Mouse (Mus musculus) macrophage (primary cell): Measurements from ENCODE around the gene Tmem184b. TPM values are rescaled to one million over a fixed set of nuclear protein-coding genes. Genes with fewer than 3 reads are reported as not detected.

Experiments used
- H3K27ac ChIP-seq: fragments of 350-480 bp; formaldehyde crosslinking; 2 replicates; pipeline ENCODE4 v1.9.0; 2021
- H3K36me3 ChIP-seq: fragments of 350-480 bp; formaldehyde crosslinking; 2 replicates; pipeline ENCODE4 v1.9.0; 2021; ENCODE audit errors: inconsistent target
- H3K4me3 ChIP-seq: fragments of 350-480 bp; formaldehyde crosslinking; 2 replicates; pipeline ENCODE4 v1.9.0; 2021; ENCODE audit errors: inconsistent target
- H3K79me2 ChIP-seq: fragments of 350-480 bp; formaldehyde crosslinking; 2 replicates; pipeline ENCODE4 v1.9.0; 2021; ENCODE audit errors: inconsistent target
- WGBS: methylation state at CpG from one replicate; pipeline ENCODE4 v1.1.7; 2026; ENCODE audit warnings: inconsistent platforms; ENCODE audit not compliant: missing documents; 5-methylcytosine and 5-hydroxymethylcytosine counted together
- polyA plus RNA-seq: library from polyadenylated mRNA; stranded (reverse); fragments of 250-400 nt; gene quantifications from 3 replicates; pipeline ENCODE4 v1.2.4, GENCODE M21; 2018; ENCODE audit warnings: inconsistent platforms

Gene Tmem184b
- polyA plus RNA-seq, 1 experiment from 2014 or later: 40.4 TPM

DNA sequence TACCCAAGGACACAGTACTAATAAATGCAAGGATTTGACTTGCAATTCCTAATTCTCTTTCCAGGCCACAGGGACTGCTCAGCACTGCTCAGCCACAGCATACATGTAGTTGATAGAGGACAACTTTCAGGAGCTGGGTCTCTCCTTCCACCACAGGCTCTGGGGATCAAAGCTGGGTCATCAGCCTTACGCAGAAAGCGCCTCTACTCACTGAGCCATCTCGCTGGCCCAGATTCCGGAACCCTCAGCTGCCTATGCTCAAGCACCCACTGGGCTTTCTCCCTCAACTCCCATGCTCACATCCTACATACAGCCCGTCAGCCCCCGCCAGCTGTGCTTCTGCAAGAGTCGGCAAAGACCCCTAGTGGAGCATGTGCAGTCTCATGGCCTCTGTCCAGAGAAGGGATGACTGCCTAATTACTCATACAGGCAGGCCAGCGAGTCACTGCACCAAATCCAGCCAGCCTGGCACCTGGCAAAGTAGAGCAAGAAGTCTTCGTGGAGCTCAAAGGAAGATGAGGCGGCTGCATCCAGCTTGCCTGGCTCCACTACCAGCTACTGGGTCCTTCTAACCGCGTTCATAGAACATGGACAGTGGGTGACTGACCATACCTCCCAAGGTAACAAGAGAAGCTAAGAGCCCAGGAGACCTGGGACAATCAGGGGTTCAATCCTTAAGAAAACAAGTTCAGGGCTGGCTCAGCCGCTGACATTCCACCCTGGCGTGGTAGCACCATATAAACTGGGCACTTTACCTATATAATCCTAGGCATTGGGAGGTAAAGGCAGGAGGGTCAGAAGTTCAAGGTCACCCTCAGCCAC lies 3.9 kb downstream of the Tmem184b start:
- WGBS: 94% methylated on average over 14 of the region's 14 CpGs
- H3K27ac ChIP-seq: peak overlapping the region; percentile 46

DNA sequence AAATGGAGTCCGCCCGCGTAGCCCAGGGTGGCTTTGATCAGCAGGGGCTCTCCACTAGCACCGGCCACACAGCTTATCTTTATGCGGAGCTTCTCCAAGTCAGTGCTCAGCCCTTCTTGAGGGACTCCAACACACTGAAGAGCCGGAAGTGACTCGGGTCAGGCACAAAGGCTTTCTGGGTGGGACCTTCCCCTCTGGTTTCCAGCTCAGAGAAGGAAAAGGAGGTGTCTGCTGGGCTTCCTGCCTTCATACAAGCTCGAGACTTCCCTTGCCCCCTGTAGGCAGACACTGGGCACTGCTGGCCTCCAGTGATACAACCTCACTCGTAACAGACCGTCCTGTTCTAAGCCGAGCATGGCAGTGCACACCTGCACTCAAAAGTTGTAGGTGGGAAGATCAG lies 6.6 kb downstream of the Tmem184b start:
- Histone ChIP-seq H3K4me3 (no peak overlapping the region), H3K36me3 (peaks cover 17% of the 10 kb centered on the region; the same call in 1 of the 2 replicates), H3K79me2 (peaks cover 100% of the 10 kb centered on the region), H3K27ac (no peak overlapping the region)
- 78% methylated on average over 10 of the region's 11 CpGs for WGBS

More for the DNA sequence above, 3.9 kb downstream of the Tmem184b start:
- H3K36me3 ChIP-seq: peaks cover 17% of the 10 kb centered on the region; the same call in 1 of the 2 replicates
- H3K79me2 ChIP-seq: peaks cover 85% of the 10 kb centered on the region
- no peak overlapping the region for H3K4me3 ChIP-seq

DNA sequence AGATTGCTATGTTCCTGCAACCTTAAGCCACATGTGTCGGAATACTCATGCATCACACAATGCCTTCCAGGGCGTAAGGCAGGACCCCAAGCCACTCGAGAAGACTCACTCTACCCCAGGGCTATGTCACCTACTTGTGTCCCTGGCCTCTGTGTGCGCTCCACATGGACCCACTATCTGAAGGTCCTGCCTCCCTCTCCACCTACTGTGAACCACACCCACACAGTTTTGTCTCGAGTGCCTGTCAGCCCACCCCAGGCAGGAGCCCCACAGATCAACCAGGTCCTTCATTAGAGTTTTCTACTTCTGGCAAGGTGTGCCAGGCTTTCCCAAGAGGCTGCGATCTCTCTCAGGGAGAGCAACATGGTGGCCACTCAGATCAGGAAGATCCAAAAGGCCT lies 8.1 kb downstream of the Tmem184b start:
- Histone ChIP-seq H3K27ac (no peak overlapping the region), H3K36me3 (peaks cover 17% of the 10 kb centered on the region; the same call in 1 of the 2 replicates), H3K79me2 (peaks cover 100% of the 10 kb centered on the region), H3K4me3 (no peak overlapping the region)
- 93% methylated on average over 6 of the region's 6 CpGs for WGBS

DNA sequence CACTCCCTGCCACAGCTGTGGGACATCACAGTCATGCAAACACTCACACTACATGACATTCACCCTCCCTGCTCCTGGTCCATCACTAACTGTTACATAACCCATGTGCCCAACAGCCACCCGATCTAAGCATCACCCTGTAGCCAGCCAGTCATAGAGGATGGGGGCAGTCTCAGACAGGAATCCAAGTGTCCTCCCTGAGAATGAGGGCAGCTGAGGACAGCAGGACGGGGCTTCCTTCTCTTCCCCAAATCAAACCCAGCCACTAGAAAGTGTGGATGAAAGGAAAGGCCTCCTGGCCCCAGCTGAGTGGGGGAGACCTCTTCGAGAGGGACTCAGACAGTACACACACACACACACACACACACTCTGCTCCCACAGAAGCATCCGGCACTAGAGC lies 8.5 kb downstream of the Tmem184b start:
- H3K36me3 ChIP-seq: peaks cover 17% of the 10 kb centered on the region; the same call in 1 of the 2 replicates

DNA sequence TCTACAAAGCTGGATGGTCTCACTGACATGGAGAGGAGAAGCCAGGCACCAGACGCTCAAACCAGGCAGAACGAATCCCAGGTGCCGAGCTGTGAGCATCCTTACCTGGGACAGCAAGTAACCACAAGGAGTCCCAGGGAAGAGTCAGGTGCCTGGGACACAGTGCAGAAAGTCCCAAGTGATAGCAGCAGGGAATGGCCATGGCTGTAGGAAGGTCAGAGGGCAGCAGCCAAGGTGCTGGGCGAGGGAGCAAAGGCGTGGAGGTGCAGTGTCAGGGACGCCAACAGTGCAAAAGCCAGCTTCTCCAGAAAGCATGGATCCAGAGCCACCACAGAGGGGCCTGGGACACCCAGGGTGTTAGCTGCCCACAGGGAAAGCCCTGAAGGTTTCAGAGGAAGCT lies 10.3 kb downstream of the Tmem184b start:
- Histone ChIP-seq H3K27ac (no peak overlapping the region), H3K36me3 (peaks cover 17% of the 10 kb centered on the region; the same call in 1 of the 2 replicates), H3K4me3 (no peak overlapping the region), H3K79me2 (peaks cover 100% of the 10 kb centered on the region)
- 95% methylated on average over 6 of the region's 6 CpGs for WGBS

More for the DNA sequence above, 8.5 kb downstream of the Tmem184b start:
- no peak overlapping the region for H3K4me3 ChIP-seq
- H3K27ac ChIP-seq: no peak overlapping the region
- H3K79me2 ChIP-seq: peaks cover 100% of the 10 kb centered on the region
- 92% methylated on average over 4 of the region's 4 CpGs for WGBS

DNA sequence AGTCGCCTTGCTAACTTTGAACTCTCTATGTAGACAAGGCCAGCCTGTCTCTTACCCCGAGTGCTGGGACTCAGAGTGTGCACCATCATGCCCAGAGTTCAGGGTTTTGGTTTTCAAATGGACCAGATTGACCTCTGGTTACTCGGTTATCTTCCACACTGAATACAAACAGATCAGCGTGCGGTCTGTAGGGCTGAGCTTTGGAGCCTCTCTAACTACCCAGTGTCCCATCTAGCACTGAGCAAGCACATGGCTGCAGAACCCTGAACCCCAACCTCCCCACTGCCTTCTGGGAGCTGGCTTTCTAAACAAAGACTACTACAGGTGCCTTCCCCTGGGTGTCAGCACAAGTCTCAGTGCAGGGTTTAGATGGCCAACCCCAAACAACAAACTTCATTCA lies 10.8 kb downstream of the Tmem184b start:
- Histone ChIP-seq H3K79me2 (peaks cover 100% of the 10 kb centered on the region), H3K27ac (no peak overlapping the region), H3K4me3 (no peak overlapping the region), H3K36me3 (peaks cover 16% of the 10 kb centered on the region; the same call in 1 of the 2 replicates)
- 97% methylated on average over 5 of the region's 5 CpGs for WGBS

DNA sequence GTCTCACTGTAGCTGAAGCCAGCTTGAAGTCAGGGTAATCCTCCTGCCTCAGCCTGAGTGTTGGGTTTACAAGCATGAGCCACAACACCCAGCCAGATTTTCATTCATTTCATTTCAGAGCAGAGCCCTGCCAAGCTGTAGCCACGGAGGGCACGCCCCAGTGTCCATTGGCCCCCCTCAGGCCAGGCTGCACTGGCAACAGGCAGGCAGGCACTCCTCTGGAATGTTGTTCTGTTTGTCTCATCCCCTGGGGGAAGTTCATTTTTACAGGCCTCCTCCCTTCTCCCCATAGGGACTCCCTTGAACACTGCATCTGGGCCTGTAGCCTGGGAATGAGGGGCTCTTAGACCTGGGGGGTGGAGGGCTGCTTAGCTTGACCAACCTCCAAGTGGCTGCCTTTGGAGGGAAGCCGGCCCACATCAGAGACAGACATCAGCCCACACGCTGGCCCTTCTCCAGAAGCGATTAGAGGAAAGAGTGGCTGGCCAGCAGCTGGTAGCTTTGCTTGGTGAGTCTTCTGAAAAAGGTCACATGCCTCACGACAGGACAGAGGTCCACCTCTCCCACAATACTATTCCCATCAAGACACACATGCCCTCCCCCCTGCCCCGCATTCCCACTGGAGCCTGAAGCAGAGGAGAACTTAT lies 11.8 kb downstream of the Tmem184b start:
- WGBS: 77% methylated on average over 7 of the region's 7 CpGs
- no peak overlapping the region; the same call in 1 of the 2 replicates for H3K27ac ChIP-seq
- H3K79me2 ChIP-seq: peaks cover 100% of the 10 kb centered on the region
- H3K36me3 ChIP-seq: 0 out of 2 replicates have a peak, but pooled peaks cover 7% of the 10 kb centered on the region
- H3K4me3 ChIP-seq: no peak overlapping the region

DNA sequence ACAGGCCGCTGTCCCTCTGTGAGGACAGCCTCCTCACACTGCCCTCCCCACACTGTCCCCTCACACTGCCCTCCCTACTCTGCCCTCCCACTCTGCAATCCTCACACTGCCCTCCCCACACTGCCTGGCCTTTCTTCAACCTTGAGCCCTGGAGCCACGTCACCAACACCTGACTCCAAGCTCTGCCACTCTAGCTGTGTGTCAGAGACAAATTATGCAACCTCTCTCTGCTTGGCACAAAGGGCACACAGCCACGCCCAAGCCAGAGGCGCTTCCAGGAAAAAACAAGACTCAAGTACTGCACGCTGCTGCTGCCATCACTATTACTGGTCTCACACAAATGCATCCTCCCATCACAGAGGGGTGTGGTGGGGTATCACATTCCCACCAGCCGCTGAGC lies 12.9 kb downstream of the Tmem184b start:
- 77% methylated on average over 6 of the region's 6 CpGs for WGBS
- Histone ChIP-seq H3K79me2 (peaks cover 100% of the 10 kb centered on the region), H3K27ac (no peak overlapping the region), H3K4me3 (no peak overlapping the region), H3K36me3 (peaks cover 12% of the 10 kb centered on the region)

DNA sequence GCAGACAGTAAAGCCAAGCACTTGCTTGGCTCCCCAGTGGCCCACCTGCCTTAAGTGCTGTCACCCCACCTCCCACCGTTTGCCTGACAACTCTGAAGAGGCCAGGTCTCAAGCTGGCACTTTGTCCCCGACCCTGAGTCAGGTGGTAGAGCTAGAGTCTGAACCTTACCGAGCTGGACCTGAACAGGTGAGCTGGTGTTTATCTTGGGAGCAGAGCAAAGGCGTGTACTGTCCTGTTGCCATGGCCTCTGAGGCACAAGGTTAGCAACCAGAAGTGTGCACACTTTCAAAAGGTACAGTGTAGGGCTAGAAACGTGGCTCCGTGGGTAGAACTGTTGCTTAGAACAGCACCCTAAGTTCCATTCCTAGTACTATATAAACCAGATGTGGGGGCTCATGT lies 15.2 kb downstream of the Tmem184b start:
- WGBS: over 99% methylated on average over 6 of the region's 6 CpGs
- peaks cover 100% of the 10 kb centered on the region for H3K79me2 ChIP-seq
- no peak overlapping the region for H3K27ac ChIP-seq
- H3K36me3 ChIP-seq: peaks cover 16% of the 10 kb centered on the region
- H3K4me3 ChIP-seq: no peak overlapping the region

DNA sequence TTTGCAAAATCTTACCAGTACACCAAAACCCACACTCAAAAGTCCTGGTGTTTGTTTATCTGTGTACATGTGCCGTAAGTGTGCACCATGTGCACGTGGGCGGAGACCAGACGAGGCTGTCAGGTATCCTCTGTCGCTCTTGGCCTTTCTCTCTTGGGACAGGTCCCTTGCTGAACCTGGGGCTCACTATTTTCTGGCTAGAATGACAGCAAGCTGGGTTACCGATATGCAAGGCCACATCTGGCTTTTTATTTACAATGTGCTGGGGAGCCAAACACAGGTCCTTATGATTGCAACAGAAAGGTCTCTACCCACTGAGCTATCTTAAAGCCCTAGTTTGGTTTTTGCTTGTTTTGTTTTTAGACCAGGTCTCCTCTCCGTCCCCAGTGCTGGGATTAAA lies 15.8 kb downstream of the Tmem184b start:
- Histone ChIP-seq H3K27ac (no peak overlapping the region), H3K36me3 (peaks cover 16% of the 10 kb centered on the region), H3K4me3 (no peak overlapping the region), H3K79me2 (peaks cover 100% of the 10 kb centered on the region)
- 89% methylated on average over 7 of the region's 7 CpGs for WGBS

DNA sequence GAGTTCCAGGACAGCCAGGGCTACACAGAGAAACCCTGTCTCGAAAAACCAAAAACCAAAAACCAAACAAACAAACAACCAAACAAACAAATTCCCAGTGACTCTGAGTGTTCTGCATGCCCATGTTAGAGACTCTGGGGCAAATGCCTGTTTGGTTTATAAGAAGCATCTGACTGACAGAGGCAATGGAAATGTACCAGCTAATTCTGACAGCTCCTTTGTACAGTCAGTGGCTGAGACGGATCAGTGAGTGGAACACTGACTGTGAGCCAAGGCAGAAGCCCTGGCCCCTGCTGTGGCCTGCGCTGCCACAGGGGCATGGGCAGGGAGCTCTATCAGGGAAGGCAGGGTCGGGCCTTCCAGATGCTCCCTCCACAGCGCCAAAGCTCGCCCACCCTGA lies 16.3 kb downstream of the Tmem184b start:
- 75% methylated on average over 5 of the region's 6 CpGs for WGBS
- no peak overlapping the region for H3K4me3 ChIP-seq
- H3K27ac ChIP-seq: no peak overlapping the region
- peaks cover 16% of the 10 kb centered on the region for H3K36me3 ChIP-seq
- peaks cover 100% of the 10 kb centered on the region for H3K79me2 ChIP-seq

DNA sequence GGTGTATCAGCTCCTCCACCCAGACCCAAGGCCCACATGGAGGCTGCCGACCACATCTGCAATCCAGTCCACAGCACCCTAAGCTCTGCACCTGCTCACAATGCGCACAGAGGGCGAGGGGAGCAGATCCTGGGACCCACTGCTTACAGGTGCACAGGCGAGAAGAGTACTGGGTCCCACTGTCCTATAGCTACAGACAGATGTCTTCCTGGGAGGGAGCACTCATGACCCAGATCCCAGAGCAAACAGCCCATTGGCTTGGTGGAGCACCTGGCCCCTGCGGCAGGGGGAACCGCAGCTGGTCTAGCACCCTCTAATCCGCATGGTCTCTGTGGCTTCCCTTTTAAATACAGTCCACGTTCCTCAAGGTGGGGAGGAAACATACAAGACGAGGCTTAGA lies 21.7 kb downstream of the Tmem184b start:
- peaks cover 38% of the 10 kb centered on the region for H3K36me3 ChIP-seq
- H3K4me3 ChIP-seq: no peak overlapping the region
- 92% methylated on average over 9 of the region's 9 CpGs for WGBS
- peaks cover 87% of the 10 kb centered on the region for H3K79me2 ChIP-seq
- no peak overlapping the region for H3K27ac ChIP-seq

DNA sequence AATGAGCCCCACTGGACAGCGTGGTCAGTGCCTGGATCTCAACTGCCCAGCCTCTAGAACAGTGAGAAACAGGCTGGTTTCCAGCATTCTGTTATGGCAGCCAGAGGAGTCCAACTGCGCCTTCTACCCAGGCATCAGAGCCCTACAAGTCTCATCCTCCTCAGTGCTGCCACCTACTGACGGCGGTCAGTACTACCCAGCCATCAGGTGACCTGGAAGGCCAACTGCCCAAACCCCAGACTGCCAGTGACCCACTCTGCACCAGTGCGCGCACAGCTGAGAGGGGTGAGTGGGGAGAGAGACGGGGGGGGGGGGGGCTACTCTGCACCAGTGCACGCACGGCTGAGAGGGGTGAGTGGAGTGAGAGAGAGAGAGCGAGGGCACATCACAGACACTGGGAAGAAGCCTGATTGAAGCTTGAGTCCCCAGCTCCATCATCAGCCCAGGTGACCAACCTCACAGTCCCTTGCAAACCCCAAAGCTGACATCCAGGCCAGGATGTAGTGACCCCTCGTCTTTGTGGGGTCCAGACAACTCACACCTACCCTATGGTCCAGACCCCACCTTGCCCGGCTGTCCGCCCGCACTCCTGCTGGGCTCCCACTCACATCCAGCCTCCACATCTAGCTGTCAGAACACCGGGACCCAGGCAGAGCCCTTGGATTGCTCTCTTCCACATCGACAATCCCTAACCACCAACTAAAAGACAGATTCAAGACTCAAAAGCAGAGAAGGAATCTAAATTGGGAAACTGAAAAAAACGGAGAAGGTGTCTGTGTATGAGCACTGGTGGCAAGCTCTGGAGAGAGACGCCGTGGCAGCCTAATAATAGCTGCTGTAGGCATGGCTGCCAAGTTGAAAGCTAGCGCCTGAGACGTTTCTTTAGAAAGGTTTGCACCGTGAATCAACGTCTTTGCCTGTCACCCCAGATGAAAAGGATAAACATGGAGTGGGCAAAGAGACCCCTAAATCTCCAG lies 22.6 kb downstream of the Tmem184b start:
- no peak overlapping the region for H3K27ac ChIP-seq
- no peak overlapping the region for H3K4me3 ChIP-seq
- H3K79me2 ChIP-seq: peaks cover 78% of the 10 kb centered on the region
- 70% methylated on average over 20 of the region's 23 CpGs for WGBS
- H3K36me3 ChIP-seq: peaks cover 38% of the 10 kb centered on the region

DNA sequence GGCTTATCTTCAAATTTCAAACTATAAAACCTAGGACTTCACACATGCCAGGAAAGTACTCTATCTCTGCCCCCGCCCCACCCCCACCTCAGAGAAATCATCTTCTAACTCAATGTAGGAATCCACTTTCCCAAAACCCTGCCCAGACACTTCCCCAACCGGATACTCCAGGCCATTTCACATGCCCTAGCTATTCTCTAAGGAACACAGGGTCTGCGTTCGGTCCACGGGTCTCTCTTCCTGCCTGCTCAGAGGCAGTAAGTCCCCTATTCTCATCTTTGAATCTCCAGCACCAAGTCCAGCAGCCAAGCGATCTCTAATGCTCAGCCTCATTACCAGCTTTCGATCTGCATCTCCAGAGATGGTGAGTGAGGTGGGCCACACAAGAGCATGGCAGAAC lies 23.7 kb downstream of the Tmem184b start:
- WGBS: 99% methylated on average over 6 of the region's 7 CpGs
- peaks cover 41% of the 10 kb centered on the region for H3K36me3 ChIP-seq
- H3K4me3 ChIP-seq: no peak overlapping the region
- H3K79me2 ChIP-seq: peaks cover 67% of the 10 kb centered on the region
- H3K27ac ChIP-seq: no peak overlapping the region
